ENCODE assay signal across 9 mouse cellular contexts in the genomic region with DNA sequence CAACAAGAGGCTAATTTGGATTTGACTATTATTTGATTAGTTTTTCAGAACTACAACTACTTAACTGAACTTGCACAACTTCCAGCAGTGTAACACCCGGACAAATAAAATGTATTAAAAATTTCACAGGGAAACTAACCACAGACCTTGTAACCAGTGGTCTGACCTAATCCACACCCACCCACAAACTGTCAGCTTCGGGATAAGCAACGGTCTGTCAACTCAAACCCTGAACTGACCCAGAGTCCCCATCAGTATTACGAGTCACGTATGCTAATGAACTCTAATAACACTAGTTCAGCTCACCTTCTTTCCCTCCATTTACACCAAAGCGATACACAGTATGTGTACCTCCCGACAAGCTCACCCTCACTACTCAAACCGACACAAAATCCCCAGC. TPM values are rescaled to one million over a fixed set of nuclear protein-coding genes. Genes with fewer than 3 reads are reported as not detected.
DNase-seq lines count a peak whose midpoint lies in the region; ATAC-seq and TF ChIP-seq lines count a peak whose summit lies in the region.
"Had no signal": no experiment of that assay in that cellular context is flagged by ENCODE, and none has a peak within 500 bp of the region (broad histone marks: within the 10 kb centered on the region; RNA-seq: fewer than 3 reads in every experiment).

No protein-coding gene starts in this region.

- no peak for TF ChIP-seq CTCF in cortical plate, adult 2 months (IDR thresholded peaks at IDR 0.05; ENCODE audit: extremely low read depth, insufficient read depth, low read length)
- no peak for TF ChIP-seq CTCF in hindbrain, postnatal 0 days (IDR thresholded peaks at IDR 0.05; ENCODE audit: low read depth)

- H3K4me1 ChIP-seq in kidney, embryonic 15.5 days: peaks cover 30% of the 10 kb centered on the region
- H3K4me1 ChIP-seq in cortical plate, adult 2 months (ENCODE audit: control insufficient read depth, insufficient read depth, low read length): no peaks in the 10 kb centered on the region; the same call in 1 of the 2 replicates
- H3K4me1 ChIP-seq in hindbrain, postnatal 0 days (ENCODE audit: insufficient read depth, low read length): peaks cover 10% of the 10 kb centered on the region; the same call in 1 of the 2 replicates
- peaks cover 21% of the 10 kb centered on the region for H3K4me1 ChIP-seq in midbrain, embryonic 16.5 days (ENCODE audit: control insufficient read depth, insufficient read depth, low read length)

- H3K4me2 ChIP-seq in kidney, embryonic 15.5 days: peak overlapping the region; percentile 72
- peak overlapping the region; percentile 91 for H3K4me2 ChIP-seq in hindbrain, postnatal 0 days (ENCODE audit: low read depth, low read length)
- H3K4me2 ChIP-seq in midbrain, embryonic 16.5 days (ENCODE audit: low read length): peak overlapping the region; percentile 61

- peak overlapping the region; percentile 83 for H3K4me3 ChIP-seq in kidney, embryonic 15.5 days (replicated peaks)
- peak overlapping the region; percentile 74 for H3K4me3 ChIP-seq in cortical plate, adult 2 months (ENCODE audit: insufficient read depth, low read length)
- H3K4me3 ChIP-seq in hindbrain, postnatal 0 days (ENCODE audit: low read length): peak overlapping the region; percentile 91
- peak overlapping the region; percentile 85 for H3K4me3 ChIP-seq in midbrain, embryonic 16.5 days (ENCODE audit: low read depth, low read length)

- 8% methylated on average over 8 of the region's 8 CpGs for WGBS in kidney, embryonic 15.5 days
- 12% methylated on average over 8 of the region's 8 CpGs for WGBS in hindbrain, postnatal 0 days
- WGBS in midbrain, embryonic 16.5 days: 9% methylated on average over 8 of the region's 8 CpGs

- H3K9ac ChIP-seq in kidney, embryonic 15.5 days: peak overlapping the region; percentile 97
- peak overlapping the region; percentile 95 for H3K9ac ChIP-seq in hindbrain, postnatal 0 days (replicated peaks; ENCODE audit: low read length)
- H3K9ac ChIP-seq in midbrain, embryonic 16.5 days (ENCODE audit: low read depth, low read length): peak overlapping the region; percentile 94

- DNase-seq in kidney, postnatal 14 days: no peak
- DNase-seq in hindbrain, postnatal 0 days (ENCODE audit: low spot score): no peak
- no peak for DNase-seq in thymus, postnatal 10 days (ENCODE audit: low spot score in 2 of 2)
- no peak for DNase-seq in thymus, postnatal 4 days
- DNase-seq in kidney, postnatal 36 days: no peak

- H3K36me3 ChIP-seq in kidney, embryonic 15.5 days: peaks cover 42% of the 10 kb centered on the region
- peaks cover 8% of the 10 kb centered on the region for H3K36me3 ChIP-seq in hindbrain, postnatal 0 days (ENCODE audit: insufficient read depth, low read length)
- peaks cover 6% of the 10 kb centered on the region; the same call in 1 of the 2 replicates for H3K36me3 ChIP-seq in midbrain, embryonic 16.5 days (ENCODE audit: control insufficient read depth, insufficient read depth, low read length)

- ATAC-seq in kidney, embryonic 15.5 days (replicated peaks; ENCODE audit: low FRiP score): no peak
- ATAC-seq in hindbrain, postnatal 0 days: no peak
- ATAC-seq in midbrain, embryonic 16.5 days: no peak

- H3K27me3 ChIP-seq in kidney, embryonic 15.5 days: no peaks in the 10 kb centered on the region
- H3K27me3 ChIP-seq in hindbrain, postnatal 0 days (ENCODE audit: insufficient read depth, low read length): no peaks in the 10 kb centered on the region
- H3K27me3 ChIP-seq in midbrain, embryonic 16.5 days (ENCODE audit: control insufficient read depth, insufficient read depth, low read depth, low read length): no peaks in the 10 kb centered on the region

- H3K9me3 ChIP-seq in kidney, embryonic 15.5 days (replicated peaks): no peaks in the 10 kb centered on the region
- H3K9me3 ChIP-seq in hindbrain, postnatal 0 days (ENCODE audit: low read length): no peaks in the 10 kb centered on the region
- H3K9me3 ChIP-seq in midbrain, embryonic 16.5 days (replicated peaks; ENCODE audit: control insufficient read depth, low read length, poor library complexity, severe bottlenecking): no peaks in the 10 kb centered on the region

- H3K27ac ChIP-seq in kidney, embryonic 15.5 days: peak overlapping the region; percentile 98; the same call in 1 of the 2 replicates
- no peak overlapping the region for H3K27ac ChIP-seq in cortical plate, adult 2 months (ENCODE audit: insufficient read depth, low read length)
- peak overlapping the region; percentile 98; the same call in 1 of the 2 replicates for H3K27ac ChIP-seq in hindbrain, postnatal 0 days
- peak overlapping the region; percentile 98 for H3K27ac ChIP-seq in midbrain, embryonic 16.5 days (ENCODE audit: low read length)

- TF ChIP-seq POLR2A in cortical plate, adult 2 months (IDR thresholded peaks at IDR 0.05; ENCODE audit: extremely low read depth, insufficient read depth, low read length): no peak

RNA-seq across cellular contexts. Expression of a gene that starts 0.5 kb away (rescaled TPM):
- polyA plus RNA-seq in kidney, embryonic 15.5 days (2015; fragmentation: Nextera tagmentation; extraction: Ambion mirVana): 85.9 and 88.7 TPM in 2 replicates
- 35.1 and 37.9 TPM in 2 replicates for polyA plus RNA-seq in cortical plate, adult 2 months (2012; rRNA removed)
- 29.6 and 37.9 TPM in 2 replicates for total RNA-seq in hindbrain, postnatal 0 days (2014; rRNA removed)
- 64.1 and 67.7 TPM in 2 replicates for polyA plus RNA-seq in hindbrain, postnatal 0 days (2015; fragmentation: Nextera tagmentation; extraction: Ambion mirVana)
- 58.9 and 63.9 TPM in 2 replicates for polyA plus RNA-seq in midbrain, embryonic 16.5 days (2015; fragmentation: Nextera tagmentation; extraction: Ambion mirVana)

RNA-seq across cellular contexts. Expression of a gene that starts 1.3 kb away (rescaled TPM):
- 142 and 145 TPM in 2 replicates for polyA plus RNA-seq in kidney, embryonic 15.5 days (2015; fragmentation: Nextera tagmentation; extraction: Ambion mirVana)
- 169 and 194 TPM in 2 replicates for polyA plus RNA-seq in cortical plate, adult 2 months (2012; rRNA removed)
- total RNA-seq in hindbrain, postnatal 0 days (2014; rRNA removed): 101 and 118 TPM in 2 replicates
- polyA plus RNA-seq in hindbrain, postnatal 0 days (2015; fragmentation: Nextera tagmentation; extraction: Ambion mirVana): 102 and 106 TPM in 2 replicates
- polyA plus RNA-seq in midbrain, embryonic 16.5 days (2015; fragmentation: Nextera tagmentation; extraction: Ambion mirVana): 108 and 123 TPM in 2 replicates

RNA-seq across cellular contexts. Expression of a gene that starts 13.2 kb away (rescaled TPM):
- 0.09 and 0.21 TPM in 2 replicates for polyA plus RNA-seq in kidney, embryonic 15.5 days (2015; fragmentation: Nextera tagmentation; extraction: Ambion mirVana)
- 0.04 and 0.06 TPM in 2 replicates for polyA plus RNA-seq in cortical plate, adult 2 months (2012; rRNA removed)
- total RNA-seq in hindbrain, postnatal 0 days (2014; rRNA removed): 0.31 and 0.61 TPM in 2 replicates
- polyA plus RNA-seq in hindbrain, postnatal 0 days (2015; fragmentation: Nextera tagmentation; extraction: Ambion mirVana): 0.26 and 0.28 TPM in 2 replicates
- polyA plus RNA-seq in midbrain, embryonic 16.5 days (2015; fragmentation: Nextera tagmentation; extraction: Ambion mirVana): 0.15 and 0.29 TPM in 2 replicates
- polyA plus RNA-seq: large intestine, adult 2 months had no signal

RNA-seq across cellular contexts. Expression of a gene that starts 26.5 kb away (rescaled TPM):
- 0.21 TPM in 1 of 2 replicates, not detected in the other for polyA plus RNA-seq in kidney, embryonic 15.5 days (2015; fragmentation: Nextera tagmentation; extraction: Ambion mirVana)
- polyA plus RNA-seq in cortical plate, adult 2 months (2012; rRNA removed): 0.09 TPM in 1 of 2 replicates, not detected in the other
- not detected in 2 replicates for total RNA-seq in hindbrain, postnatal 0 days (2014; rRNA removed)
- polyA plus RNA-seq in hindbrain, postnatal 0 days (2015; fragmentation: Nextera tagmentation; extraction: Ambion mirVana): not detected in 2 replicates
- not detected in 2 replicates for polyA plus RNA-seq in midbrain, embryonic 16.5 days (2015; fragmentation: Nextera tagmentation; extraction: Ambion mirVana)

RNA-seq across cellular contexts. Expression of a gene that starts 44.3 kb away (rescaled TPM):
- 3.1 and 4.5 TPM in 2 replicates for polyA plus RNA-seq in kidney, embryonic 15.5 days (2015; fragmentation: Nextera tagmentation; extraction: Ambion mirVana)
- polyA plus RNA-seq in cortical plate, adult 2 months (2012; rRNA removed): 13.3 and 18.6 TPM in 2 replicates
- total RNA-seq in hindbrain, postnatal 0 days (2014; rRNA removed): 42.7 and 49.2 TPM in 2 replicates
- polyA plus RNA-seq in hindbrain, postnatal 0 days (2015; fragmentation: Nextera tagmentation; extraction: Ambion mirVana): 7.2 and 7.6 TPM in 2 replicates
- 9.6 and 11.2 TPM in 2 replicates for polyA plus RNA-seq in midbrain, embryonic 16.5 days (2015; fragmentation: Nextera tagmentation; extraction: Ambion mirVana)
